Mouse (Mus musculus) left cerebral cortex, postnatal 14 days (tissue): Measurements from ENCODE around the gene Dzip1l. TPM values are rescaled to one million over a fixed set of nuclear protein-coding genes. Genes with fewer than 3 reads are reported as not detected.
"Not testable (repeated sequence)": the region's sequence is repeated elsewhere in the genome, so short reads cannot be mapped to it uniquely, and the experiment has no call there.

ENCODE experiments used
- DNase-seq, 2 experiments: peaks; one replicate each; pipeline ENCODE4 v3.0.0; 2021 to 2022; ENCODE audit warnings: low spot score in 2 of 2, mixed read lengths in 1 of 2
- intact Hi-C: fragments of 180-260 bp; cut with DNase I; formaldehyde crosslinking; loops from one replicate; pipeline ENCODE4 v1.15.1; 2025
- long read RNA-seq, 2 experiments: library from polyadenylated mRNA; stranded (forward); transcript quantifications; one replicate each; pipeline ENCODE4 v2.0.0; 2021
- total RNA-seq, 2 experiments: library from RNA; stranded (reverse); gene quantifications; 2 replicates each; pipeline ENCODE4 v1.2.3; 2021

Dzip1l gene
- 10 to 100 TPM; 23.8 to 32.3 TPM for total RNA-seq
- long read RNA-seq, experiment 1, full-length matches to known transcripts = 1 of 10 reads
- long read RNA-seq, experiment 1, partial matches to known transcripts = 3 of 10 reads
- long read RNA-seq, experiment 1, other reads (novel, unspliced or antisense) = 6 of 10 reads
- long read RNA-seq, experiment 2, full-length matches to known transcripts = 2 of 20 reads
- long read RNA-seq, experiment 2, partial matches to known transcripts = 7 of 20 reads
- long read RNA-seq, experiment 2, other reads (novel, unspliced or antisense) = 11 of 20 reads

GRCm38 (mm10) chr9:99629281-99630011 lies at the start of gene Dzip1l:
TSS of gene Dzip1l (plus strand) at chr9:99629496.
- intact Hi-C loops = loop anchor here (5.0 kb wide), 1 partner anchor 42 kb away; no protein-coding TSS in a partner anchor
- peak; percentile 79 to 80 for DNase-seq

GRCm38 (mm10) chr9:99580655-99581054 lies 48.6 kb upstream of the Dzip1l start:
- intact Hi-C loops = no loop called here
- peak; percentile 59 to 75 for DNase-seq

GRCm38 (mm10) chr9:99587505-99588202 lies 41.6 kb upstream of the Dzip1l start:
- intact Hi-C loops = loop anchor here (5.0 kb wide), 2 partner anchors 45 to 75 kb away; no protein-coding TSS in a partner anchor
- peak; percentile 41 to 45 for DNase-seq

GRCm38 (mm10) chr9:99591144-99591543 lies 38.2 kb upstream of the Dzip1l start:
- DNase-seq = no peak
- intact Hi-C loops = no loop called here

GRCm38 (mm10) chr9:99599127-99599526 lies 30.2 kb upstream of the Dzip1l start:
- intact Hi-C loops = not testable (repeated sequence)

GRCm38 (mm10) chr9:99603566-99603965 lies 25.7 kb upstream of the Dzip1l start:
- DNase-seq = no peak
- intact Hi-C loops = no loop called here

More at GRCm38 (mm10) chr9:99599127-99599526, 30.2 kb upstream of the Dzip1l start:
- not testable (repeated sequence) for DNase-seq

GRCm38 (mm10) chr9:99612202-99612601 lies 17.1 kb upstream of the Dzip1l start, which contains the start of gene A4gnt:
TSS of gene A4gnt (plus strand) at chr9:99612502.
- no peak for DNase-seq
- intact Hi-C loops = no loop called here

- DNase-seq = no peak
- intact Hi-C loops = no loop called here
These were observed 9.6 kb upstream of the Dzip1l start for GRCm38 (mm10) chr9:99619688-99620087.

GRCm38 (mm10) chr9:99620196-99620595 lies 9.1 kb upstream of the Dzip1l start:
- intact Hi-C loops = no loop called here
- DNase-seq = no peak

GRCm38 (mm10) chr9:99622034-99622433 lies 7.3 kb upstream of the Dzip1l start:
- DNase-seq = no peak
- intact Hi-C loops = no loop called here

- intact Hi-C loops = no loop called here
- no peak for DNase-seq
These were observed 6.3 kb upstream of the Dzip1l start for GRCm38 (mm10) chr9:99622966-99623365.

- no peak for DNase-seq
- intact Hi-C loops = no loop called here
These were observed 5.2 kb upstream of the Dzip1l start for GRCm38 (mm10) chr9:99624117-99624516.

GRCm38 (mm10) chr9:99628581-99628980 lies 715 bp upstream of the Dzip1l start:
- intact Hi-C loops = no loop called here

GRCm38 (mm10) chr9:99630071-99630470 lies 775 bp downstream of the Dzip1l start:
- intact Hi-C loops = loop anchor here (5.0 kb wide), 1 partner anchor 43 kb away; no protein-coding TSS in a partner anchor
- DNase-seq = no peak

More at GRCm38 (mm10) chr9:99628581-99628980, 715 bp upstream of the Dzip1l start:
- DNase-seq = no peak

- intact Hi-C loops = loop anchor here (5.0 kb wide), 1 partner anchor 43 kb away; no protein-coding TSS in a partner anchor
- DNase-seq = peak; percentile 30 to 49
These were observed 1.3 kb downstream of the Dzip1l start for GRCm38 (mm10) chr9:99630528-99631125.

- DNase-seq = peak in 1 of 2 experiments; percentile 36
- intact Hi-C loops = loop anchor here (5.0 kb wide), 1 partner anchor 44 kb away; no protein-coding TSS in a partner anchor
These were observed 2.5 kb downstream of the Dzip1l start for GRCm38 (mm10) chr9:99631781-99632180.

GRCm38 (mm10) chr9:99632264-99632663 lies 3.0 kb downstream of the Dzip1l start:
- intact Hi-C loops = loop anchor here (5.0 kb wide), 1 partner anchor 45 kb away; no protein-coding TSS in a partner anchor

GRCm38 (mm10) chr9:99636776-99637175 lies 7.5 kb downstream of the Dzip1l start:
- no peak for DNase-seq
- intact Hi-C loops = no loop called here

More at GRCm38 (mm10) chr9:99632264-99632663, 3.0 kb downstream of the Dzip1l start:
- no peak for DNase-seq

GRCm38 (mm10) chr9:99637227-99637626 lies 7.9 kb downstream of the Dzip1l start:
- DNase-seq = no peak
- intact Hi-C loops = no loop called here
